Comparison of ENCODE assay signal across 1 mouse cellular context in the genomic region with DNA sequence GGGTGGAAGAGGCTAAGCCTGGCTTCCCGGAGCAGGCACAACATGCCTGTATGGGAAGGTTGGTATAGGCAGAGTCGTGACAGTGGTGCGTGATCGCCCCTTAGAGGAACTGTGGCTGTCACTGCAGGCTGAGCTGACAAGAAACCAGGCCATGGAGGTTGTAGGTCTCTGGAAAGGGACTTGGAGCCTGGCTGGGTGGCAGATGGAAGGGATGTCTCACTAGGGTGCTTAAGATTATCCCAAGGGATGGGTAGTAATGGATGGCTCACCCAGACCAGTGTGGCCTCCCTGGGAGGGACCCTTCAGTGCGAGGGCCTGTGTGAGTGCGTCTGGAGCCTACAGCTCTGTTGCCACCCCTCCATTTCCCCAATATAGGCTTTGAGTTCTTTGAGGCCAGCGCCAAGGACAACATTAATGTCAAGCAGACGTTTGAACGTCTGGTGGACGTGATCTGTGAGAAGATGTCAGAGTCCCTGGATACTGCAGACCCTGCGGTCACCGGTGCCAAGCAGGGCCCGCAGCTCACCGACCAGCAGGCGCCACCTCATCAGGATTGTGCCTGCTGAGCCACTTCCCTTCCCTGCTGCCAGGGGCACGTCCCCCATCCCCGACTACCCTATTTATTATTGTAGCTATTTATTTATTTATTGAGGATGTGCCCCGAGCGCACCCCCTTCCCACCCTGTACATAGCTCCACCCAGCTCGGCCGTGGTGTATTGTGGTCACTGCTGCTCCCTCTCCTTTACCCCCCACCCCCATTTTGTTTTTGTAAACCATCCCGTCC.
TF ChIP-seq lines count a peak whose summit lies in the region.

No protein-coding gene starts in this region.

TF ChIP-seq in ES-E14, 5 proteins besides CTCF, POLR2A, EP300 and RAD21:
- TF ChIP-seq MAFK (IDR thresholded peaks at IDR 0.05; ENCODE audit: insufficient read depth, low read depth, low read length), result no peak
- TF ChIP-seq ZC3H11A (IDR thresholded peaks at IDR 0.05; ENCODE audit: borderline replicate concordance, low read depth, low read length), result peak; percentile 11; the same call in 1 of the 2 replicates
